ENCODE assay signal across 12 mouse cellular contexts in the genomic region with DNA sequence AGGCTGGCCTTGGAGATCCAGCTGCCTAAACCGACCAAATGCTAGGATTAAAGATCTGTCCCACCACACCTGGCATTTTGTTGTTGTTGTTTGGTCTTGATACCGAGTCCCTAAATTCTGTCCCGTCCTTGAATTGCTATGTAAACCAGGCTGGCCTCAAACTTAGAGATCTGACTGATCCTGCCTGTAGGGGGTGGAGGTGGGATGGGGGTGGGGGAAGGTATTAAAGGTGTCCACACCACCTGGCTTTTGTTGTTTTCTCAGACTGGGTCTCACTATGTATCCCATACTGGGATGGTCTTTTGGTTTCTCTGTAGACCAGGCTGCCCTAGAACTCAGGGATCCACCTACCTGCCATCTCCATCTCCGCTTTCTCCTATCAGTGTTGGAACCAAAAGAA. TPM values are rescaled to one million over a fixed set of nuclear protein-coding genes. Genes with fewer than 3 reads are reported as not detected.
A peak's percentile ranks its signal among the peaks of the same experiment; 100 is the strongest.
DNase-seq lines count a peak whose midpoint lies in the region; ATAC-seq and TF ChIP-seq lines count a peak whose summit lies in the region.
"Had no signal": no experiment of that assay in that cellular context is flagged by ENCODE, and none has a peak within 500 bp of the region (broad histone marks: within the 10 kb centered on the region; RNA-seq: fewer than 3 reads in every experiment).

No protein-coding gene starts in this region.

- peak overlapping the region; percentile 93; the same call in 1 of the 2 replicates for H3K4me2 ChIP-seq in kidney, embryonic 15.5 days
- peak overlapping the region; percentile 83; the same call in 1 of the 2 replicates for H3K4me2 ChIP-seq in embryonic facial prominence, embryonic 14.5 days (ENCODE audit: low read depth, low read length)
- H3K4me2 ChIP-seq in liver, embryonic 13.5 days = peak overlapping the region; percentile 99

- H3K9me3 ChIP-seq in kidney, embryonic 15.5 days (replicated peaks) = no peaks in the 10 kb centered on the region
- no peaks in the 10 kb centered on the region for H3K9me3 ChIP-seq in ES-E14 (ENCODE audit: control insufficient read depth, insufficient read depth, low read depth, low read length)
- H3K9me3 ChIP-seq in embryonic facial prominence, embryonic 14.5 days (ENCODE audit: control insufficient read depth, low read length) = no peaks in the 10 kb centered on the region
- H3K9me3 ChIP-seq in liver, embryonic 13.5 days (replicated peaks) = no peaks in the 10 kb centered on the region
- H3K9me3 ChIP-seq: heart, embryonic 15.5 days had no signal

- H3K27me3 ChIP-seq in kidney, embryonic 15.5 days = no peaks in the 10 kb centered on the region
- H3K27me3 ChIP-seq in embryonic facial prominence, embryonic 14.5 days (replicated peaks; ENCODE audit: control insufficient read depth, insufficient read depth, low read length) = no peaks in the 10 kb centered on the region
- no peaks in the 10 kb centered on the region for H3K27me3 ChIP-seq in liver, embryonic 13.5 days
- H3K27me3 ChIP-seq: heart, embryonic 15.5 days had no signal

- no peak overlapping the region for H3K9ac ChIP-seq in kidney, embryonic 15.5 days
- H3K9ac ChIP-seq in ES-E14 (ENCODE audit: insufficient read depth, low read depth, low read length, poor library complexity, severe bottlenecking) = no peak overlapping the region
- no peak overlapping the region for H3K9ac ChIP-seq in embryonic facial prominence, embryonic 14.5 days (ENCODE audit: low read depth, low read length)
- peak overlapping the region; percentile 30 for H3K9ac ChIP-seq in liver, embryonic 13.5 days

- peaks cover 51% of the 10 kb centered on the region for H3K4me1 ChIP-seq in kidney, embryonic 15.5 days
- H3K4me1 ChIP-seq in ES-E14 (ENCODE audit: control insufficient read depth in 2 of 2, insufficient read depth in 2 of 2, low read length in 2 of 2, poor library complexity in 1 of 2) = peaks cover 4 to 27% of the 10 kb centered on the region in 2 experiments; a peak in 3 of 4 replicates
- peaks cover 27% of the 10 kb centered on the region for H3K4me1 ChIP-seq in embryonic facial prominence, embryonic 14.5 days (ENCODE audit: control insufficient read depth, insufficient read depth, low read length)
- H3K4me1 ChIP-seq in liver, embryonic 13.5 days (replicated peaks) = peaks cover 63% of the 10 kb centered on the region

- H3K4me3 ChIP-seq in kidney, embryonic 15.5 days (replicated peaks) = no peak overlapping the region; the same call in 1 of the 2 replicates
- 0 out of 4 replicates have a peak overlapping the region, but pooled peaks have one; percentile 16 to 72 for H3K4me3 ChIP-seq in ES-E14 (ENCODE audit: insufficient read depth in 1 of 2, low read depth in 1 of 2, low read length in 2 of 2, poor library complexity in 1 of 2, severe bottlenecking in 1 of 2)
- no peak overlapping the region for H3K4me3 ChIP-seq in embryonic facial prominence, embryonic 14.5 days (ENCODE audit: low read depth, low read length)
- H3K4me3 ChIP-seq in liver, embryonic 13.5 days (replicated peaks) = no peak overlapping the region

- no peak for DNase-seq in kidney, adult 9 months
- no peak for DNase-seq in ES-E14 (ENCODE audit: low read depth, low spot score)
- DNase-seq in embryonic facial prominence, embryonic 14.5 days (ENCODE audit: low spot score) = no peak
- DNase-seq in liver, embryonic 13.5 days = no peak
- no peak for DNase-seq in adrenal gland, adult 8-10 months
- DNase-seq in gastrocnemius, postnatal 10 days = no peak
- DNase-seq: cerebellum, adult 8-10 months; lung, postnatal 10 days; right cerebral cortex, postnatal 25 days had no signal

- ATAC-seq in kidney, embryonic 15.5 days (replicated peaks; ENCODE audit: low FRiP score) = no peak
- ATAC-seq in embryonic facial prominence, embryonic 14.5 days (ENCODE audit: low read depth) = no peak
- no peak for ATAC-seq in liver, embryonic 13.5 days (ENCODE audit: low read depth)
- ATAC-seq: CD4-positive, CD25-positive, alpha-beta regulatory T cell, adult 4 months had no signal

- no peak overlapping the region for H3K27ac ChIP-seq in kidney, embryonic 15.5 days
- no peak overlapping the region for H3K27ac ChIP-seq in ES-E14 (ENCODE audit: insufficient read depth, low read depth, low read length, poor library complexity, severe bottlenecking)
- H3K27ac ChIP-seq in embryonic facial prominence, embryonic 14.5 days (replicated peaks; ENCODE audit: low read depth, low read length) = no peak overlapping the region
- H3K27ac ChIP-seq in liver, embryonic 13.5 days = peak overlapping the region; percentile 30; the same call in 1 of the 2 replicates
- H3K27ac ChIP-seq: heart, embryonic 15.5 days had no signal

- 43% methylated on average over 4 of the region's 4 CpGs for WGBS in kidney, embryonic 15.5 days
- WGBS in embryonic facial prominence, embryonic 14.5 days = 35% methylated on average over 4 of the region's 4 CpGs
- WGBS in liver, embryonic 13.5 days (ENCODE audit: insufficient replicate concordance) = 35% methylated on average over 4 of the region's 4 CpGs

- in situ Hi-C loops in ES-E14 (cut with MboI; ENCODE audit: low sequenced_read_pairs in 2 of 2, unreplicated experiment in 2 of 2) = no loop called here

- no peaks in the 10 kb centered on the region for H3K36me3 ChIP-seq in kidney, embryonic 15.5 days
- peaks cover 3% of the 10 kb centered on the region; the same call in 1 of the 2 replicates for H3K36me3 ChIP-seq in ES-E14 (ENCODE audit: control insufficient read depth, insufficient read depth, low read length, poor library complexity, severe bottlenecking)
- no peaks in the 10 kb centered on the region for H3K36me3 ChIP-seq in embryonic facial prominence, embryonic 14.5 days (ENCODE audit: control insufficient read depth, insufficient read depth, low read length)
- H3K36me3 ChIP-seq in liver, embryonic 13.5 days = no peaks in the 10 kb centered on the region
- H3K36me3 ChIP-seq: heart, embryonic 15.5 days had no signal

TF ChIP-seq in ES-E14, 5 proteins besides CTCF, POLR2A, EP300 and RAD21:
- TF ChIP-seq CHD2 (IDR thresholded peaks at IDR 0.05; ENCODE audit: low read depth, low read length) = no peak
- TF ChIP-seq MAFK (IDR thresholded peaks at IDR 0.05; ENCODE audit: insufficient read depth, low read depth, low read length) = no peak
- no peak for TF ChIP-seq ZNF384 (IDR thresholded peaks at IDR 0.05; ENCODE audit: low read depth, low read length)
- no peak for TF ChIP-seq ZC3H11A (IDR thresholded peaks at IDR 0.05; ENCODE audit: borderline replicate concordance, low read depth, low read length)
- TF ChIP-seq HCFC1 (IDR thresholded peaks at IDR 0.05; ENCODE audit: borderline replicate concordance, insufficient read depth, low read length) = no peak

RNA-seq across cellular contexts. Expression of a gene that starts 2.5 kb away (rescaled TPM):
- polyA plus RNA-seq in kidney, embryonic 15.5 days (2015; fragmentation: Nextera tagmentation; extraction: Ambion mirVana) = 6.6 and 7.4 TPM in 2 replicates
- total RNA-seq in ES-E14 (2012; rRNA removed) = 23.2 and 26.4 TPM in 2 replicates
- 3.6 and 3.9 TPM in 2 replicates for polyA plus RNA-seq in embryonic facial prominence, embryonic 14.5 days (2014; fragmentation: Nextera tagmentation; extraction: Ambion mirVana)
- polyA plus RNA-seq in liver, embryonic 13.5 days (2015; fragmentation: Nextera tagmentation; extraction: Ambion mirVana) = 1.2 and 1.4 TPM in 2 replicates
- 1 to 10 TPM; 6.1 to 6.9 (median 6.4) TPM for total RNA-seq in adrenal gland, adult 8-10 months (2022)
- 1 to 10 TPM; 4.6 to 6.5 TPM for total RNA-seq in gastrocnemius, postnatal 10 days (2021)

RNA-seq across cellular contexts. Expression of a gene that starts 42.7 kb away (rescaled TPM):
- 8.3 and 15.2 TPM in 2 replicates for polyA plus RNA-seq in kidney, embryonic 15.5 days (2015; fragmentation: Nextera tagmentation; extraction: Ambion mirVana)
- 13.3 and 20.6 TPM in 2 replicates for total RNA-seq in ES-E14 (2012; rRNA removed)
- polyA plus RNA-seq in embryonic facial prominence, embryonic 14.5 days (2014; fragmentation: Nextera tagmentation; extraction: Ambion mirVana) = 13.2 and 20.4 TPM in 2 replicates
- polyA plus RNA-seq in liver, embryonic 13.5 days (2015; fragmentation: Nextera tagmentation; extraction: Ambion mirVana) = 8.8 and 12.9 TPM in 2 replicates
- total RNA-seq in adrenal gland, adult 8-10 months (2022) = 10 to 100 TPM in 1 of 4 experiments, 1 to 10 TPM in 1, not detected in 2; 9.1 to 17.3 TPM
- total RNA-seq in gastrocnemius, postnatal 10 days (2021) = 1 to 10 TPM; 4.7 to 5.2 TPM

RNA-seq across cellular contexts. Expression of a gene that starts 59.6 kb away (rescaled TPM):
- polyA plus RNA-seq in kidney, embryonic 15.5 days (2015; fragmentation: Nextera tagmentation; extraction: Ambion mirVana) = 74.3 and 77.4 TPM in 2 replicates
- total RNA-seq in ES-E14 (2012; rRNA removed) = 30.0 and 32.9 TPM in 2 replicates
- polyA plus RNA-seq in embryonic facial prominence, embryonic 14.5 days (2014; fragmentation: Nextera tagmentation; extraction: Ambion mirVana) = 56.1 and 57.1 TPM in 2 replicates
- polyA plus RNA-seq in liver, embryonic 13.5 days (2015; fragmentation: Nextera tagmentation; extraction: Ambion mirVana) = 40.1 and 51.7 TPM in 2 replicates
- total RNA-seq in adrenal gland, adult 8-10 months (2022) = 10 to 100 TPM; 53.1 to 61.9 (median 54.2) TPM
- total RNA-seq in gastrocnemius, postnatal 10 days (2021) = 10 to 100 TPM; 91.5 to 98.3 TPM

Comparison
In these comparisons a context has a peak if more than half of its experiments do, and no peak if none do; other contexts are left out.
1. H3K4me3 ChIP-seq: peak in ES-E14 (2 of 2); none in kidney, embryonic 15.5 days (single experiment), embryonic facial prominence, embryonic 14.5 days (single experiment) and liver, embryonic 13.5 days (single experiment).
2. Peak in every context shown above with its lines, with median percentiles within 50 percentile points of each other: H3K4me2 ChIP-seq.